In genomic region chr2:35550097-35550496, GRCm38 (mm10) we compare ENCODE assay signal across 31 mouse cellular contexts. TPM values are rescaled to one million over a fixed set of nuclear protein-coding genes. Genes with fewer than 3 reads are reported as not detected.
DNase-seq lines count a peak whose midpoint lies in the region; ATAC-seq and TF ChIP-seq lines count a peak whose summit lies in the region.
"Had no signal": no experiment of that assay in that cellular context is flagged by ENCODE, and none has a peak within 500 bp of the region (broad histone marks: within the 10 kb centered on the region; RNA-seq: fewer than 3 reads in every experiment).

No protein-coding gene starts in this region.

- TF ChIP-seq CTCF in layer of hippocampus, adult 2 months (conservative IDR thresholded peaks at IDR 0.05): no peak

- no peak for ATAC-seq in monocyte, adult 5-6 weeks (replicated peaks; ENCODE audit: insufficient number of reproducible peaks, low FRiP score, low TSS enrichment, poor library complexity, severe bottlenecking)
- ATAC-seq in hindbrain, embryonic 11.5 days (ENCODE audit: low FRiP score): no peak
- ATAC-seq: CD4-positive, CD25-positive, alpha-beta regulatory T cell, adult 4 months; forebrain, embryonic 13.5 days; forebrain, embryonic 16.5 days; hindbrain, postnatal 0 days; inflammation-experienced regulatory T-cells, adult 6 months; intestine, embryonic 16.5 days had no signal

- H3K27me3 ChIP-seq in hindbrain, embryonic 11.5 days (ENCODE audit: control insufficient read depth, insufficient read depth, low read length): no peaks in the 10 kb centered on the region
- H3K27me3 ChIP-seq: embryonic facial prominence, embryonic 13.5 days; heart, embryonic 12.5 days had no signal

- WGBS in hindbrain, embryonic 11.5 days: 87% methylated on average over 9 of the region's 9 CpGs

- DNase-seq in 3T3-L1 (ENCODE audit: low read depth, low spot score) (peak; percentile 92), NIH3T3 (ENCODE audit: low read depth) (peak; percentile 70)
- DNase-seq in fibroblast of lung, adult 2 months (ENCODE audit: low read depth): peak; percentile 80
- DNase-seq in layer of hippocampus, adult 2 months (ENCODE audit: low spot score in 2 of 2): no peak
- DNase-seq in hindbrain, embryonic 11.5 days (ENCODE audit: low spot score): no peak
- DNase-seq: adrenal gland, postnatal 10 days; adrenal gland, postnatal 36 days; B cell, adult 2 months; cerebellum, adult 11 months; cerebellum, postnatal 10 days; cerebellum, postnatal 36 days; embryo, embryonic 11 days; gastrocnemius, postnatal 14 days; heart, adult 18-20 months; heart, postnatal 10 days; heart, postnatal 36 days had no signal

- H3K9ac ChIP-seq in hindbrain, embryonic 11.5 days (ENCODE audit: low read depth, low read length): no peak overlapping the region
- H3K9ac ChIP-seq: embryonic facial prominence, embryonic 13.5 days; forebrain, embryonic 13.5 days; heart, embryonic 12.5 days; heart, embryonic 15.5 days; hindbrain, embryonic 14.5 days had no signal

- H3K4me1 ChIP-seq in hindbrain, embryonic 11.5 days (replicated peaks; ENCODE audit: control insufficient read depth, insufficient read depth, low read length): no peaks in the 10 kb centered on the region

- no peak overlapping the region for H3K4me2 ChIP-seq in hindbrain, embryonic 11.5 days (replicated peaks; ENCODE audit: low read depth, low read length)
- H3K4me2 ChIP-seq: embryonic facial prominence, embryonic 13.5 days; forebrain, embryonic 13.5 days; heart, embryonic 12.5 days; heart, embryonic 15.5 days; hindbrain, embryonic 14.5 days had no signal

- no peak overlapping the region for H3K27ac ChIP-seq in layer of hippocampus, adult 2 months
- H3K27ac ChIP-seq in hindbrain, embryonic 11.5 days (ENCODE audit: low read depth, low read length): no peak overlapping the region
- H3K27ac ChIP-seq: embryonic facial prominence, embryonic 10.5 days; embryonic facial prominence, embryonic 13.5 days; forebrain, embryonic 10.5 days; forebrain, embryonic 13.5 days; heart, embryonic 15.5 days; hindbrain, embryonic 10.5 days; hindbrain, embryonic 14.5 days; hindbrain, postnatal 0 days had no signal

- H3K36me3 ChIP-seq in hindbrain, embryonic 11.5 days (ENCODE audit: control insufficient read depth, insufficient read depth, low read length): no peaks in the 10 kb centered on the region
- H3K36me3 ChIP-seq: embryonic facial prominence, embryonic 10.5 days; embryonic facial prominence, embryonic 13.5 days; forebrain, embryonic 10.5 days; heart, embryonic 12.5 days; heart, embryonic 15.5 days; hindbrain, embryonic 10.5 days had no signal

- H3K4me3 ChIP-seq in layer of hippocampus, adult 2 months: no peak overlapping the region
- no peak overlapping the region for H3K4me3 ChIP-seq in hindbrain, embryonic 11.5 days (ENCODE audit: low read depth, low read length)
- H3K4me3 ChIP-seq: embryonic facial prominence, embryonic 10.5 days; embryonic facial prominence, embryonic 13.5 days; erythroblast, embryonic 14.5 days; forebrain, embryonic 10.5 days; forebrain, embryonic 13.5 days; heart, embryonic 12.5 days; heart, embryonic 15.5 days; hindbrain, embryonic 10.5 days had no signal

- no peaks in the 10 kb centered on the region for H3K9me3 ChIP-seq in hindbrain, embryonic 11.5 days (ENCODE audit: control insufficient read depth, low read length)
- H3K9me3 ChIP-seq: embryonic facial prominence, embryonic 10.5 days; embryonic facial prominence, embryonic 13.5 days; forebrain, embryonic 10.5 days; forebrain, embryonic 13.5 days; heart, embryonic 12.5 days; heart, embryonic 15.5 days; hindbrain, embryonic 10.5 days had no signal

RNA-seq across cellular contexts. Expression of gene Dab2ip, which starts 8.0 kb away (rescaled TPM):
- total RNA-seq in monocyte, adult 5-6 weeks (2017): 4.6 to 23.2 TPM (median 5.5 TPM) in 3 replicates
- 100 to 1,000 TPM in 1 of 2 experiments, 10 to 100 TPM in 1; 96.3 to 103 TPM for total RNA-seq in layer of hippocampus, adult 2 months (2021)
- 37.8 and 47.9 TPM in 2 replicates for polyA plus RNA-seq in hindbrain, embryonic 11.5 days (2014; fragmentation: Nextera tagmentation; extraction: Ambion mirVana)

Comparison
In these comparisons a context has a peak if more than half of its experiments do, and no peak if none do; other contexts are left out.
1. DNase-seq: peak in 3T3-L1 (single experiment), NIH3T3 (single experiment) and fibroblast of lung, adult 2 months (single experiment); none in layer of hippocampus, adult 2 months (0 of 2) and hindbrain, embryonic 11.5 days (single experiment).